Mouse (Mus musculus): ENCODE measurements around the gene Cxcl10. TPM values are rescaled to one million over a fixed set of nuclear protein-coding genes. Genes with fewer than 3 reads are reported as not detected.

The Cxcl10 gene
- polyA plus RNA-seq, 1 experiment from 2014 or later: 1.3 TPM

- WGBS: 81% methylated on average over 11 of the region's 11 CpGs
- no peaks in the 10 kb centered on the region for H3K9me3 ChIP-seq (ENCODE audit: control insufficient read depth, low read length)
- DNase-seq (ENCODE audit: low spot score): no peak
- no peak overlapping the region for H3K27ac ChIP-seq (replicated peaks; ENCODE audit: low read depth, low read length)
- H3K4me1 ChIP-seq (ENCODE audit: control insufficient read depth, insufficient read depth, low read length): no peaks in the 10 kb centered on the region
- no peak overlapping the region for H3K4me2 ChIP-seq (ENCODE audit: low read depth, severe bottlenecking)
- no peak overlapping the region for H3K9ac ChIP-seq (ENCODE audit: low read length)
- no peaks in the 10 kb centered on the region for H3K36me3 ChIP-seq (ENCODE audit: control insufficient read depth, insufficient read depth, low read length)
- H3K4me3 ChIP-seq (ENCODE audit: low read depth, low read length): no peak overlapping the region
- peaks cover 5% of the 10 kb centered on the region for H3K27me3 ChIP-seq (ENCODE audit: control insufficient read depth, insufficient read depth, low read length)
- ATAC-seq (ENCODE audit: insufficient number of reproducible peaks, low FRiP score, low TSS enrichment, low read depth): no peak
Measured at GRCm38 (mm10) chr5:92387433-92387832, 38.7 kb upstream of the Cxcl10 start.

- 23% methylated on average over 6 of the region's 6 CpGs for WGBS
- Histone ChIP-seq H3K27ac (replicated peaks; ENCODE audit: low read depth, low read length) (no peak overlapping the region), H3K27me3 (ENCODE audit: control insufficient read depth, insufficient read depth, low read length) (no peaks in the 10 kb centered on the region; the same call in 1 of the 2 replicates), H3K4me3 (ENCODE audit: low read depth, low read length) (no peak overlapping the region), H3K36me3 (ENCODE audit: control insufficient read depth, insufficient read depth, low read length) (no peaks in the 10 kb centered on the region), H3K4me1 (ENCODE audit: control insufficient read depth, insufficient read depth, low read length) (no peaks in the 10 kb centered on the region), H3K9ac (ENCODE audit: low read length) (no peak overlapping the region), H3K4me2 (ENCODE audit: low read depth, severe bottlenecking) (no peak overlapping the region), H3K9me3 (ENCODE audit: control insufficient read depth, low read length) (no peaks in the 10 kb centered on the region)
- ATAC-seq (ENCODE audit: insufficient number of reproducible peaks, low FRiP score, low TSS enrichment, low read depth): no peak
- DNase-seq (ENCODE audit: low spot score): no peak
Measured at GRCm38 (mm10) chr5:92386643-92387042, 38.0 kb upstream of the Cxcl10 start.

- Histone ChIP-seq H3K4me1 (ENCODE audit: control insufficient read depth, insufficient read depth, low read length) (no peaks in the 10 kb centered on the region), H3K9ac (ENCODE audit: low read length) (no peak overlapping the region), H3K9me3 (ENCODE audit: control insufficient read depth, low read length) (no peaks in the 10 kb centered on the region), H3K4me3 (ENCODE audit: low read depth, low read length) (no peak overlapping the region), H3K27ac (replicated peaks; ENCODE audit: low read depth, low read length) (no peak overlapping the region), H3K36me3 (ENCODE audit: control insufficient read depth, insufficient read depth, low read length) (no peaks in the 10 kb centered on the region), H3K27me3 (ENCODE audit: control insufficient read depth, insufficient read depth, low read length) (no peaks in the 10 kb centered on the region; the same call in 1 of the 2 replicates), H3K4me2 (ENCODE audit: low read depth, severe bottlenecking) (no peak overlapping the region)
- WGBS: 88% methylated on average over 5 of the region's 5 CpGs
- no peak for DNase-seq (ENCODE audit: low spot score)
- ATAC-seq (ENCODE audit: insufficient number of reproducible peaks, low FRiP score, low TSS enrichment, low read depth): no peak
Measured at GRCm38 (mm10) chr5:92386102-92386501, 37.4 kb upstream of the Cxcl10 start.

GRCm38 (mm10) chr5:92384855-92385254 lies 36.2 kb upstream of the Cxcl10 start:
- DNase-seq (ENCODE audit: low spot score) (no peak), ATAC-seq (ENCODE audit: insufficient number of reproducible peaks, low FRiP score, low TSS enrichment, low read depth) (no peak)
- H3K27ac ChIP-seq (replicated peaks; ENCODE audit: low read depth, low read length): no peak overlapping the region
- no peaks in the 10 kb centered on the region for H3K9me3 ChIP-seq (ENCODE audit: control insufficient read depth, low read length)
- WGBS: 45% methylated on average over 7 of the region's 7 CpGs
- no peaks in the 10 kb centered on the region for H3K4me1 ChIP-seq (ENCODE audit: control insufficient read depth, insufficient read depth, low read length)
- no peak overlapping the region for H3K9ac ChIP-seq (ENCODE audit: low read length)
- no peaks in the 10 kb centered on the region; the same call in 1 of the 2 replicates for H3K27me3 ChIP-seq (ENCODE audit: control insufficient read depth, insufficient read depth, low read length)
- H3K4me3 ChIP-seq (ENCODE audit: low read depth, low read length): no peak overlapping the region
- no peak overlapping the region for H3K4me2 ChIP-seq (ENCODE audit: low read depth, severe bottlenecking)
- H3K36me3 ChIP-seq (ENCODE audit: control insufficient read depth, insufficient read depth, low read length): no peaks in the 10 kb centered on the region

GRCm38 (mm10) chr5:92383747-92384146 lies 35.1 kb upstream of the Cxcl10 start:
- H3K4me2 ChIP-seq (ENCODE audit: low read depth, severe bottlenecking): no peak overlapping the region
- 70% methylated on average over 7 of the region's 7 CpGs for WGBS
- no peaks in the 10 kb centered on the region for H3K27me3 ChIP-seq (ENCODE audit: control insufficient read depth, insufficient read depth, low read length)
- H3K9ac ChIP-seq (ENCODE audit: low read length): no peak overlapping the region
- H3K27ac ChIP-seq (replicated peaks; ENCODE audit: low read depth, low read length): no peak overlapping the region
- no peak for ATAC-seq (ENCODE audit: insufficient number of reproducible peaks, low FRiP score, low TSS enrichment, low read depth)
- no peak overlapping the region for H3K4me3 ChIP-seq (ENCODE audit: low read depth, low read length)
- H3K4me1 ChIP-seq (ENCODE audit: control insufficient read depth, insufficient read depth, low read length): no peaks in the 10 kb centered on the region
- no peaks in the 10 kb centered on the region for H3K36me3 ChIP-seq (ENCODE audit: control insufficient read depth, insufficient read depth, low read length)
- DNase-seq (ENCODE audit: low spot score): no peak
- no peaks in the 10 kb centered on the region for H3K9me3 ChIP-seq (ENCODE audit: control insufficient read depth, low read length)

GRCm38 (mm10) chr5:92382349-92382679 lies 33.6 kb upstream of the Cxcl10 start:
- DNase-seq (ENCODE audit: low spot score): no peak
- Histone ChIP-seq H3K9me3 (ENCODE audit: control insufficient read depth, low read length) (no peaks in the 10 kb centered on the region), H3K27me3 (ENCODE audit: control insufficient read depth, insufficient read depth, low read length) (no peaks in the 10 kb centered on the region), H3K4me1 (ENCODE audit: control insufficient read depth, insufficient read depth, low read length) (no peaks in the 10 kb centered on the region), H3K9ac (ENCODE audit: low read length) (no peak overlapping the region), H3K4me2 (ENCODE audit: low read depth, severe bottlenecking) (no peak overlapping the region), H3K4me3 (ENCODE audit: low read depth, low read length) (no peak overlapping the region), H3K27ac (replicated peaks; ENCODE audit: low read depth, low read length) (no peak overlapping the region), H3K36me3 (ENCODE audit: control insufficient read depth, insufficient read depth, low read length) (no peaks in the 10 kb centered on the region)
- no peak for ATAC-seq (ENCODE audit: insufficient number of reproducible peaks, low FRiP score, low TSS enrichment, low read depth)
- WGBS: 63% methylated on average over 9 of the region's 9 CpGs

GRCm38 (mm10) chr5:92381550-92382348 lies 33.1 kb upstream of the Cxcl10 start:
- no peak for ATAC-seq (ENCODE audit: insufficient number of reproducible peaks, low FRiP score, low TSS enrichment, low read depth)
- H3K9me3 ChIP-seq (ENCODE audit: control insufficient read depth, low read length): no peaks in the 10 kb centered on the region
- H3K27me3 ChIP-seq (ENCODE audit: control insufficient read depth, insufficient read depth, low read length): no peaks in the 10 kb centered on the region
- H3K27ac ChIP-seq (replicated peaks; ENCODE audit: low read depth, low read length): no peak overlapping the region
- DNase-seq (ENCODE audit: low spot score): peak; percentile 84
- no peaks in the 10 kb centered on the region for H3K4me1 ChIP-seq (ENCODE audit: control insufficient read depth, insufficient read depth, low read length)
- H3K4me2 ChIP-seq (ENCODE audit: low read depth, severe bottlenecking): no peak overlapping the region
- no peaks in the 10 kb centered on the region for H3K36me3 ChIP-seq (ENCODE audit: control insufficient read depth, insufficient read depth, low read length)
- H3K9ac ChIP-seq (ENCODE audit: low read length): no peak overlapping the region
- WGBS: 41% methylated on average over 12 of the region's 12 CpGs
- H3K4me3 ChIP-seq (ENCODE audit: low read depth, low read length): no peak overlapping the region

GRCm38 (mm10) chr5:92376795-92377405 lies 28.2 kb upstream of the Cxcl10 start:
- H3K27ac ChIP-seq (replicated peaks; ENCODE audit: low read depth, low read length): no peak overlapping the region
- no peak overlapping the region for H3K4me3 ChIP-seq (ENCODE audit: low read depth, low read length)
- no peak for DNase-seq (ENCODE audit: low spot score)
- no peaks in the 10 kb centered on the region for H3K4me1 ChIP-seq (ENCODE audit: control insufficient read depth, insufficient read depth, low read length)
- no peaks in the 10 kb centered on the region for H3K36me3 ChIP-seq (ENCODE audit: control insufficient read depth, insufficient read depth, low read length)
- H3K27me3 ChIP-seq (ENCODE audit: control insufficient read depth, insufficient read depth, low read length): no peaks in the 10 kb centered on the region
- WGBS: 43% methylated on average over 13 of the region's 13 CpGs
- H3K4me2 ChIP-seq (ENCODE audit: low read depth, severe bottlenecking): no peak overlapping the region
- no peak for ATAC-seq (ENCODE audit: insufficient number of reproducible peaks, low FRiP score, low TSS enrichment, low read depth)
- H3K9ac ChIP-seq (ENCODE audit: low read length): no peak overlapping the region
- no peaks in the 10 kb centered on the region for H3K9me3 ChIP-seq (ENCODE audit: control insufficient read depth, low read length)

Measured in limb, embryonic 11.5 days (tissue).